Comparison of ENCODE assay signal across 25 mouse cellular contexts in the genomic region with DNA sequence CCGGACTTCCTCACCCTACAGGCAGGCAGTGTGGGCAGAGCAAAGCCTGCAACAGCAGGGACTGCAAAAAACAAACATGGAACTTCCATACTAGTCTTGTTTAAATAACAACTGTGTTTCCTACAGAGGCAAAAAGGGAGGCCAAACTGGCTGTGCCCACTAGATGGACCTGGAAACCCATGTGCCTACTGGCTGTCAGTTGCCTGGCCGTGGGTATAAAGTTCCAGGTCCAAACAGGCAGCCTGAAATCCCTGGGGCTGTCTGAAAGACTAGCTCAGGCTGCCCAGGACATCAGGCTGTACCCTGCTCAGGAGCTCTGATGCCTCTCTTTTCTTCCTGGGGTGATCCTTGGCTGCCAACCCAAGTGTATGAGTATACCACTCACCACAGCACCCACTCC. TPM values are rescaled to one million over a fixed set of nuclear protein-coding genes. Genes with fewer than 3 reads are reported as not detected.
DNase-seq lines count a peak whose midpoint lies in the region; ATAC-seq and TF ChIP-seq lines count a peak whose summit lies in the region.
"Had no signal": no experiment of that assay in that cellular context is flagged by ENCODE, and none has a peak within 500 bp of the region (broad histone marks: within the 10 kb centered on the region; RNA-seq: fewer than 3 reads in every experiment).

No protein-coding gene starts in this region.

- no peaks in the 10 kb centered on the region; the same call in 1 of the 2 replicates for H3K27me3 ChIP-seq in hindbrain, embryonic 10.5 days (ENCODE audit: insufficient read depth, poor library complexity, severe bottlenecking)
- no peaks in the 10 kb centered on the region for H3K27me3 ChIP-seq in hindbrain, postnatal 0 days (ENCODE audit: insufficient read depth, low read length)
- H3K27me3 ChIP-seq: liver, embryonic 15.5 days; lung, embryonic 15.5 days; midbrain, embryonic 12.5 days; neural tube, embryonic 12.5 days; stomach, embryonic 15.5 days had no signal

- WGBS in hindbrain, embryonic 10.5 days, result 84% methylated on average over 2 of the region's 2 CpGs
- 69% methylated on average over 2 of the region's 2 CpGs for WGBS in hindbrain, postnatal 0 days
- WGBS in macrophage (ENCODE audit: missing documents), result 95% methylated on average over 2 of the region's 2 CpGs

- no peak for DNase-seq in hindbrain, embryonic 10.5 days (ENCODE audit: low spot score)
- DNase-seq in hindbrain, postnatal 0 days (ENCODE audit: low spot score), result no peak
- DNase-seq in kidney, postnatal 25 days, result peak; percentile 36 to 75
- no peak for DNase-seq in kidney, adult 18-20 months
- DNase-seq in skeletal muscle tissue, adult 2 months (ENCODE audit: low read depth, low spot score), result peak; percentile 33
- no peak for DNase-seq in cerebellum, adult 18-20 months
- DNase-seq: adrenal gland, postnatal 25 days; B cell, adult 2 months; cerebellum, adult 8-10 months; cerebellum, postnatal 25 days; heart, postnatal 14 days; liver; retina, postnatal 1 day; right cerebral cortex, postnatal 14 days; thymus, postnatal 14 days had no signal

- no peaks in the 10 kb centered on the region; the same call in 1 of the 2 replicates for H3K79me2 ChIP-seq in macrophage (ENCODE audit: inconsistent target)

- H3K9me3 ChIP-seq in hindbrain, embryonic 10.5 days, result no peaks in the 10 kb centered on the region
- no peaks in the 10 kb centered on the region for H3K9me3 ChIP-seq in hindbrain, postnatal 0 days (ENCODE audit: low read length)
- H3K9me3 ChIP-seq: liver, embryonic 15.5 days; lung, embryonic 15.5 days; midbrain, embryonic 12.5 days; neural tube, embryonic 12.5 days; stomach, embryonic 15.5 days had no signal

- H3K9ac ChIP-seq in hindbrain, postnatal 0 days (replicated peaks; ENCODE audit: low read length), result no peak overlapping the region
- H3K9ac ChIP-seq: hindbrain, embryonic 14.5 days; liver, embryonic 15.5 days; lung, embryonic 15.5 days; midbrain, embryonic 12.5 days; neural tube, embryonic 12.5 days; stomach, embryonic 15.5 days had no signal

- H3K4me1 ChIP-seq in hindbrain, embryonic 10.5 days (replicated peaks), result peaks cover 41% of the 10 kb centered on the region
- H3K4me1 ChIP-seq in hindbrain, postnatal 0 days (ENCODE audit: insufficient read depth, low read length), result peaks cover 21% of the 10 kb centered on the region

- no peak overlapping the region for H3K4me2 ChIP-seq in hindbrain, postnatal 0 days (ENCODE audit: low read depth, low read length)
- H3K4me2 ChIP-seq: hindbrain, embryonic 14.5 days; liver, embryonic 15.5 days; lung, embryonic 15.5 days; midbrain, embryonic 12.5 days; neural tube, embryonic 12.5 days; stomach, embryonic 15.5 days had no signal

- H3K27ac ChIP-seq in hindbrain, embryonic 10.5 days, result 0 out of 2 replicates have a peak overlapping the region, but pooled peaks have one; percentile 93
- no peak overlapping the region for H3K27ac ChIP-seq in hindbrain, postnatal 0 days
- H3K27ac ChIP-seq in macrophage, result peak overlapping the region; percentile 95
- H3K27ac ChIP-seq: liver, embryonic 15.5 days; lung, embryonic 15.5 days; neural tube, embryonic 12.5 days; stomach, embryonic 15.5 days had no signal

- H3K4me3 ChIP-seq in hindbrain, embryonic 10.5 days, result no peak overlapping the region
- H3K4me3 ChIP-seq in hindbrain, postnatal 0 days (ENCODE audit: low read length), result no peak overlapping the region
- no peak overlapping the region for H3K4me3 ChIP-seq in macrophage (ENCODE audit: inconsistent target)
- H3K4me3 ChIP-seq: liver, embryonic 15.5 days; lung, embryonic 15.5 days; midbrain, embryonic 12.5 days; myocyte; neural tube, embryonic 12.5 days; stomach, embryonic 15.5 days had no signal

- peaks cover 4% of the 10 kb centered on the region; the same call in 1 of the 2 replicates for H3K36me3 ChIP-seq in hindbrain, embryonic 10.5 days
- H3K36me3 ChIP-seq in hindbrain, postnatal 0 days (ENCODE audit: insufficient read depth, low read length), result no peaks in the 10 kb centered on the region
- peaks cover 4% of the 10 kb centered on the region; the same call in 1 of the 2 replicates for H3K36me3 ChIP-seq in macrophage (ENCODE audit: inconsistent target)
- H3K36me3 ChIP-seq: lung, embryonic 15.5 days; midbrain, embryonic 12.5 days; neural tube, embryonic 12.5 days; stomach, embryonic 15.5 days had no signal

- TF ChIP-seq CTCF in hindbrain, postnatal 0 days (IDR thresholded peaks at IDR 0.05; ENCODE audit: low read depth), result no peak

- no peak for ATAC-seq in hindbrain, postnatal 0 days
- ATAC-seq: forebrain, embryonic 16.5 days; inflammation-experienced regulatory T-cells, adult 6 months had no signal

RNA-seq across cellular contexts. Expression of a gene that starts 8.3 kb away (rescaled TPM):
- 6.2 and 8.4 TPM in 2 replicates for polyA plus RNA-seq in hindbrain, embryonic 10.5 days (2016; fragmentation: Nextera tagmentation; extraction: Ambion mirVana)
- 50.1 and 61.4 TPM in 2 replicates for total RNA-seq in hindbrain, postnatal 0 days (2014; rRNA removed)
- 28.7 and 29.9 TPM in 2 replicates for polyA plus RNA-seq in hindbrain, postnatal 0 days (2015; fragmentation: Nextera tagmentation; extraction: Ambion mirVana)
- 10 to 100 TPM; 11.7 to 44.7 (median 31.1) TPM for total RNA-seq in macrophage (2018; cell fraction: chromatin; rRNA removed)
- 10 to 100 TPM; 19.5 to 37.0 (median 29.6) TPM for total RNA-seq in macrophage (2018; cell fraction: cytosol; rRNA removed)
- 10 to 100 TPM; 14.9 to 46.1 (median 27.3) TPM for total RNA-seq in macrophage (2018; cell fraction: nucleus; rRNA removed)
- 16.9 to 21.8 TPM (median 19.0 TPM) in 3 replicates for polyA plus RNA-seq in macrophage (2018)

Comparison
In these comparisons a context has a peak if more than half of its experiments do, and no peak if none do; other contexts are left out.
1. DNase-seq: peak in kidney, postnatal 25 days (2 of 2) and skeletal muscle tissue, adult 2 months (single experiment); none in hindbrain, embryonic 10.5 days (single experiment), hindbrain, postnatal 0 days (single experiment), kidney, adult 18-20 months (single experiment) and cerebellum, adult 18-20 months (0 of 2).